Mouse (Mus musculus) inflammation-experienced regulatory T-cells (primary cell): ENCODE measurements around the gene Dhx37. TPM values are rescaled to one million over a fixed set of nuclear protein-coding genes. Genes with fewer than 3 reads are reported as not detected.

Experiments
- polyA plus RNA-seq, 2 experiments: library from polyadenylated mRNA; unstranded; fragments of 100-300 nt; shearing (Covaris generic); gene quantifications; one replicate each; pipeline ENCODE4 v1.2.1; 2017

Gene Dhx37
- polyA plus RNA-seq, result 10 to 100 TPM; 17.3 to 20.0 TPM

GRCm38 (mm10) chr5:125433793-125434337 is at the start of gene Dhx37:
Gene Dhx37 (minus strand): TSS chr5:125434121.

GRCm38 (mm10) chr5:125475601-125476285 is 41.8 kb upstream of the Dhx37 start, which contains the start of gene Aacs:
Gene Aacs (plus strand): TSS chr5:125475814.

DNA sequence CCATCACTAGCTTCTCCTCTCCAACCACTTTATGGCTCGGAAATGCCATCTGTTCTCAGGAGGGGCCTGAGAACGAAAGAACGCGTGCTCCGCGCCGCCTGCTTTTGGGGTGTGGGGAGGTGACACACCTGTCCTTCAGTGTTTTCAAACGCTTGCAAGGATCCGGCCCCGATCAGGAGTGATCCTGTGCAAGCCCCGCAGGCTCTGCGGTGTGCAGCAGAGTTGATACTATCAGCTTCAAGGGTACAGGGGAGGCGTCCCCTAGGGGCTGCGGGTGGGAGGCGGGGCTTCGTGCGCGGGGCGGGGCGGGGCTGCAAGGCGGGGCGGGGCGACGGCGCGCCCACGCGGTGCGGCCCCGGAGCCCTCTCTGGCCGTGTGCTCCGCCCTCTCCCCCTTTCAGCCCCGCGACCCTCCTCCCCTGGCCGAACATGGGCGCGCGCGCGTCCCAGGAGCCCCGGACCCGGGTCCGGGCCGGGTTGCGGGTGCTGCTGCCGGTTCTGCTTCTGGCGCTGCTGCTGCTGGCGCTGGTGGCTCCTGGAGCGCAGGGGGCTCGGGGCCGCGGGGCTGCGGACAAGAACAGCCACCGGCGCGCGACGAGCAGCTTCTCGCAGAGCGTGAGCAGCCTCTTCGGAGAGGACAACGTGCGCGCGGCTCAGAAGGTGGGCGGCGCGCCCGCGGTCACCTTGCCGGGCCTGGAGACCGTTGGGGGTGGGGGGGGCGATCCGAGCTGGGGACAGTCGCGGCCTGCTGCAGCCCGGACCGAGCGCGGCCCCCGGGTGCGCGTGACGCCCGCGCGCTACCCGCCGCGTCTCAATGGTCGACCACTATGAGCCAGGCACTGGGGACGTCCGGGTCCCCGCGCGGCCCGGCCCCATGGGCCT is 7.6 kb upstream of the Dhx37 start, which contains the start of gene Bri3bp:
Gene Bri3bp, plus strand, starts transcription at position 335 of the 881 bp plus-strand sequence.

GRCm38 (mm10) chr5:125389579-125390441 is 44.1 kb downstream of the Dhx37 start, which contains the start of gene Ubc:
Gene Ubc (minus strand): TSS chr5:125390202.

GRCm38 (mm10) chr5:125389131-125389578 is 44.8 kb downstream of the Dhx37 start, which contains the start of gene Gm10382:
Gene Gm10382 (plus strand): TSS chr5:125389322.

Other genes with a start within 250 kb of the Dhx37 start
- 10 to 100 TPM; 14.2 to 22.9 TPM for gene Scarb1, start 93.0 kb downstream of the Dhx37 start, polyA plus RNA-seq
- 10 to 100 TPM; 13.0 to 28.2 TPM for gene Gm10382, start 44.8 kb downstream of the Dhx37 start, polyA plus RNA-seq
- 1,000 to 10,000 TPM; 1,213 to 1,705 TPM for gene Ubc, start 43.9 kb downstream of the Dhx37 start, polyA plus RNA-seq
- 10 to 100 TPM; 26.7 to 31.5 TPM for gene Bri3bp, start 7.4 kb upstream of the Dhx37 start, polyA plus RNA-seq
- gene Aacs, start 41.7 kb upstream of the Dhx37 start, polyA plus RNA-seq, result 10 to 100 TPM; 35.1 to 55.7 TPM
- under 1 TPM; 0.23 to 0.86 TPM for gene Tmem132b, start 97.7 kb upstream of the Dhx37 start, polyA plus RNA-seq